Mouse (Mus musculus) embryonic facial prominence, embryonic 14.5 days (tissue): ENCODE measurements around the gene Zbtb25. TPM values are rescaled to one million over a fixed set of nuclear protein-coding genes. Genes with fewer than 3 reads are reported as not detected.

Experiments used
- ATAC-seq: fragments of 200-750 bp; cut with Nextera tagmentation; 2 replicates; pipeline ENCODE4 v1.8.0; 2017; ENCODE audit warnings: low read depth, moderate number of reproducible peaks, moderate TSS enrichment
- DNase-seq: peaks from one replicate; pipeline ENCODE4 v3.0.0-alpha.2; 2015; ENCODE audit warnings: low spot score
- H3K27ac ChIP-seq: fragments of 300-500 bp; sonication (generic); replicated peaks from 2 replicates; pipeline ENCODE4 v1.5.1; 2014; ENCODE audit warnings: low read depth, mild to moderate bottlenecking, low read length, moderate library complexity
- H3K27me3 ChIP-seq: fragments of 300-500 bp; sonication (generic); replicated peaks from 2 replicates; pipeline ENCODE4 v1.6.1; 2014; ENCODE audit warnings: low read length; ENCODE audit not compliant: control insufficient read depth, insufficient read depth
- H3K36me3 ChIP-seq: fragments of 300-500 bp; sonication (generic); 2 replicates; pipeline ENCODE4 v1.6.1; 2014; ENCODE audit warnings: low read length, mixed read lengths; ENCODE audit not compliant: control insufficient read depth, insufficient read depth
- H3K4me1 ChIP-seq: fragments of 300-500 bp; sonication (generic); 2 replicates; pipeline ENCODE4 v1.6.1; 2014; ENCODE audit warnings: antibody characterized with exemption, low read length; ENCODE audit not compliant: control insufficient read depth, insufficient read depth
- H3K4me2 ChIP-seq: fragments of 300-500 bp; sonication (generic); 2 replicates; pipeline ENCODE4 v1.6.1; 2014; ENCODE audit warnings: low read depth, mild to moderate bottlenecking, low read length, moderate library complexity, mixed read lengths
- H3K4me3 ChIP-seq: fragments of 300-500 bp; sonication (generic); 2 replicates; pipeline ENCODE4 v1.5.1; 2014; ENCODE audit warnings: low read depth, mild to moderate bottlenecking, low read length
- H3K9ac ChIP-seq: fragments of 300-500 bp; sonication (generic); 2 replicates; pipeline ENCODE4 v1.6.1; 2014; ENCODE audit warnings: low read depth, mild to moderate bottlenecking, low read length, moderate library complexity, mixed read lengths
- H3K9me3 ChIP-seq: fragments of 300-500 bp; sonication (generic); 2 replicates; pipeline ENCODE4 v1.6.1; 2016; ENCODE audit warnings: low read length; ENCODE audit not compliant: control insufficient read depth
- WGBS: fragments of 180-500 bp; shearing (Covaris S2); extraction: QIAGEN DNeasy Blood & Tissue Kit; methylation state at CpG from one replicate; pipeline ENCODE4 v1.1.7; 2014; 5-methylcytosine and 5-hydroxymethylcytosine counted together
- polyA plus RNA-seq: library from polyadenylated mRNA; unstranded; fragments of >200 nt; fragmentation: Nextera tagmentation; extraction: Ambion mirVana; gene quantifications from 2 replicates; pipeline ENCODE4 v1.2.1, GENCODE M21; 2014

The Zbtb25 gene
- polyA plus RNA-seq, 1 experiment from 2014 or later, result 21.2 TPM

DNA sequence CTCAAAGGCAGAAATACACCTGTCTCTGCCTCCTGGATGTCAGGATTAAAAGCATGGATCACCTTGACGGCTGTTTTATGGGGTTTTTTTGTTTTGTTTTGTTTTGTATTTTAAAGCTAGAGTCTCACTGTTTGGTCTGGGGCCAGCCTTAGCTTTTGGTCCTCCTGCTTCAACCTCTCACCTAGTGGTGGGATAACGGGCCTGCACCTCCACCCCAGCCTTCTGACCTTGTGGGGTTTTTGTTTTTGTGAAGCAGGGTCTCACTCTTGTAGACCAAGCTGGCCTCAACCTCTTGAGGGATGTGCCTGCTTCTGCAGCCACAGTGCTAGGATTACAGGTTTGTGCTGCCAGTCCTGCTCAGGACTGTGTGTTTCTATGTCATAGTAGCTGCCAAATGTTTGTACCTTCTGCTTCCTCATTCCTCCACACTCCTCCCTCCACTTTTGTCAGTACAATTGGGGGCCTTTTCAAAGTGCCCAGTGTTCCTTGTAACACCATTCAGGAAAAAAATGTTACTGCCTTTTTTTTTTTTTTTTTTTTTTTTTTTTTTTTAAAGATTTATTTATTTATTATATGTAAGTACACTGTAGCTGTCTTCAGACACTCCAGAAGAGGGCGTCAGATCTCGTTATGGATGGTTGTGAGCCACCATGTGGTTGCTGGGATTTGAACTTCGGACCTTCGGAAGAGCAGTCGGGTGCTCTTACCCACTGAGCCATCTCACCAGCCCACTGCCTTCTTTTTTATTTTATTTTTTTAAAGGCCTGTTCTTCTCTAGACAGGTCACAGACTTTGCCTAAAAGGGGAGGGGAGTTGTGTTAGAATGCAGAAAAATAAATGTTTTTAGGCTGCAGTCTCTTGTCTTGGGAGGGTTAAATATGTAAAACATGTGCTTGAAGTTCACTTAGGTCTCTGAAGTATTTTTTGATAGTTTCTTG is 3.7 kb upstream of the Zbtb25 start:
- H3K4me2 ChIP-seq, result peak overlapping the region; percentile 82; the same call in 1 of the 2 replicates
- no peaks in the 10 kb centered on the region for H3K27me3 ChIP-seq
- 0 out of 2 replicates have a peak, but pooled peaks cover 5% of the 10 kb centered on the region for H3K36me3 ChIP-seq
- DNase-seq (no peak), ATAC-seq (no peak)
- 77% methylated on average over 5 of the region's 7 CpGs for WGBS
- no peak overlapping the region for H3K27ac ChIP-seq
- H3K4me1 ChIP-seq, result peaks cover 26% of the 10 kb centered on the region
- no peaks in the 10 kb centered on the region for H3K9me3 ChIP-seq
- H3K9ac ChIP-seq, result no peak overlapping the region
- H3K4me3 ChIP-seq, result no peak overlapping the region

DNA sequence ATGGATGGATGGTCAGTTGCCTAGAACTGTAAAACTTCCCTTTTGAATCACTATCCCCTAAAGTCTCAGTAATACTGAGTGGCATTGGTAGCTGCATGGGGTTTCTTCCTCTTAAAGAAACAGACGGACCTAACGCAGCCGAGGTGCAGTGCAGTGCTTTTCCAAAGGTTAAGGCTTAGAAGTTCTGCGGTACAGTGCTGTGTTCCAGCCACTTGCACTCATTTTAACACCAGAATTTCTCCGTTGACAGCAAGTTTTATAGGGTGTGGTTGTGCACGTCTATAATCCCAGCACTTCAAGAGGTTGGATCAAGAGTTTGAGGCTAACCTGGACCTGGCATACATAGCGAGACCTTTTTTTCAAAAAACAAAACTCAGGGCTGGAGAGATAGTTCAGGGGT is 2.6 kb upstream of the Zbtb25 start:
- H3K36me3 ChIP-seq, result no peaks in the 10 kb centered on the region
- WGBS, result 36% methylated on average over 7 of the region's 7 CpGs

DNA sequence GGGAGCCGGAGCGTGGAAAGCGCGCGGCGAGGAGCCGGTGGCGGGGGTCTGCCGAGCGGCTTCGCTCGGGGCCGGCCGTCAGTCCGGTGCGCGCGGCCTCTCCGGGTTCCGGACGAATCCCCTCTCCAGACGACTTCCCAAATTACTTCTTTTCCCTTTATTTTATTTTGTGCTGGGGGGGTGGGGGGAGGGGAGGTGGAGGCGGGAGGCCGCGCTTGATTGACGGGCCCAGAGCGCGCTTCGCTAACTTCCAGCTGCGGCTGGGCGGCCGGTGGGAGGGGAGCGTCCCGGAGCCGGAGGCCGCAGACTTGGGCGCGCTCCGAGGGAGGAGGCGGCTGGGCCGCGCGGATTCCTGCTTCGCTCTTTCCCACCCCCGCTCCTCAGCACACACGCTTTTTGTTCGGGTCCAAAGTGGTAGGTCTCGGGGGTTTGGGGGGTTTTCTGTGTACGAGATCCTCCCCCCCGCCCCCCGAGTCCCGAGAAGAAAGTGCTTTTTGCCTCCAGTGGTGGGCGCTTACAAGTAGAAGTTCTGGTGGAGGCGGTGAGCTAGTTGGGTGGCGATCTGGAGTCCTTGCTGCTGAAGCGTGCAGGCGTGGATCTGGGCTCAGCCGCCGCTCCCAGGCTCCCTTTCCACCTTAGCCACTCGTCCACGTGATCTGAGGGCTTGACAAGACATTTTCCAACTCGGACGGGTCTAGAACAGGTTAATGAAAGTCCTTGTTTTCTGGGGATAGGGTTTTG is 1.6 kb upstream of the Zbtb25 start:
- Histone ChIP-seq H3K4me2 (peak overlapping the region; percentile 82), H3K9me3 (no peaks in the 10 kb centered on the region), H3K4me3 (peak overlapping the region; percentile 99), H3K36me3 (no peaks in the 10 kb centered on the region), H3K4me1 (peaks cover 39% of the 10 kb centered on the region), H3K27me3 (no peaks in the 10 kb centered on the region), H3K27ac (peak overlapping the region; percentile 100), H3K9ac (peak overlapping the region; percentile 99)
- peak; percentile 94 for DNase-seq
- WGBS, result under 1% methylated on average over 48 of the region's 63 CpGs
- ATAC-seq, result peak; percentile 70

More for the DNA sequence above, 2.6 kb upstream of the Zbtb25 start:
- no peaks in the 10 kb centered on the region for H3K9me3 ChIP-seq
- peak overlapping the region; percentile 99 for H3K4me3 ChIP-seq
- H3K4me2 ChIP-seq, result peak overlapping the region; percentile 82
- H3K27me3 ChIP-seq, result no peaks in the 10 kb centered on the region
- H3K4me1 ChIP-seq, result peaks cover 36% of the 10 kb centered on the region
- ATAC-seq (no peak), DNase-seq (no peak)
- H3K27ac ChIP-seq, result no peak overlapping the region
- H3K9ac ChIP-seq, result peak overlapping the region; percentile 99

DNA sequence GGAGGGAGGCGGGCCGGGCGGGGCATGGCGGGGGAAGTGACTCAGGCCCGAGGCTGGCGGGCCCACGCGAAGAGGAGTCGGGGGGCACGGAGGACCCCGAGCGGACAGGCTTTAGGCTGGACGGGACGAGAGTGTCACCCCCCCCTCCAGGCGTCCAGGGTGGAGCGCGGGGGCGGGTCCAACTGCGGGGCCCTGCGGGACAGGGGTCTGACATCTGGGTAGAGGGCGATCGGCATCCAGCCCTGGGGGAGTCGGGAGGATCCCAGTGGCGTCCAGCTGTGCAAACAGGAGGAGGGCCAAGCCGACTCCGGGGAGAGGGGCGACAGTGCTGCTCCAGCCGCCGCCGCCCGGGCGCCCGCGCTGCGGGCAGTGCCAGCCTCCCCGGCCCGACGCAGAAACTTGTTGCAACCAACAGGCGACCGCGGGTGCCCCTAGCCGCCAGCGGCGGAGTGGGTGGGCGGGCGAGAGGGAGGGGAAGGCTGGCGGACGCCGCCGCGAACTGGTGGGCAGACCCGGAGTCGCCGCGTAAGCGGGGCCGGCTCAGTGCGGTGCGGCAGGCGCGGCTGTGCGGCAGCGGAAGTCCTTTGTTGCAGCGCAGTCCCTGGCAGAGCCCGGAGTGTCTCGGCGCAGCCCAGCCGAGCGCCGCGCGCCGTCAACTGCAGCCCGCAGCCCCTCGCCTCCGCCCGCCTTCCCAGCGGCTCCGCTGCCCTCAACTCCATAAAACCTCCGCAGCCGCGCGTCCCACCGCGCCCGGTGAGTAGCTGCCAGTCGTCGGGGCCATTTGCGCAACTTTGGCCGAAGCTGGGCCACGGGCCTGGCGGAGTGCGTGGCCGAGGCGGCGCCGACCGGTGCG is 802 bp upstream of the Zbtb25 start, which contains the start of gene Zbtb1:
Gene Zbtb1, plus strand, starts transcription at position 289 of the 853 bp plus-strand sequence.
- H3K27ac ChIP-seq, result peak within 1 kb of the TSS; percentile 100
- peak within 1 kb of the TSS; percentile 99 for H3K9ac ChIP-seq
- peak; percentile 86 for DNase-seq
- no peaks in the 10 kb centered on the region for H3K27me3 ChIP-seq
- ATAC-seq, result peak; percentile 67
- H3K4me2 ChIP-seq, result peak within 1 kb of the TSS; percentile 82
- H3K4me3 ChIP-seq, result peak within 1 kb of the TSS; percentile 99
- no peaks in the 10 kb centered on the region for H3K9me3 ChIP-seq
- peaks cover 39% of the 10 kb centered on the region for H3K4me1 ChIP-seq
- H3K36me3 ChIP-seq, result no peaks in the 10 kb centered on the region
- 0% methylated on average over 22 of the region's 99 CpGs for WGBS

DNA sequence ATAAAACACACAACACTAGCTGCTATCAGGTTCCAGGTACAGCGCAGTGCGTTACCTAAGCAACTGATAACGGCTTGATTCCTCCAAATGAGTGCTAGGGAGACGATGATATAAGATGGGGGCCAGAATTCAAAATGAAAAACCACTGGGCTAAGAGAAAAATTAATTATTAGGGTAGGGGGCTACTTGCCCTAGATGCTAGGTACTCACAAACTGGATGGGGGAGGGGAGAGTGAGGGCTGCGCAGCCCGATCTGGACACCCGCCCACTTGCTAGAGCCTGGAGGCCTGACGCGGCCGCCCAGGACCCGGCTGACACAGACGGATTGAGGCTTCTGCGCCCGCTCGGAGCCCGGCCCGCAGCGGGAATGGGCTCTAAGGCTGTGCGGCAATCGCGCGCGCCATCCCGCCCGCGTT is 604 bp downstream of the Zbtb25 start:
- no peaks in the 10 kb centered on the region for H3K27me3 ChIP-seq
- peak overlapping the region; percentile 99 for H3K9ac ChIP-seq
- H3K9me3 ChIP-seq, result no peaks in the 10 kb centered on the region
- H3K36me3 ChIP-seq, result no peaks in the 10 kb centered on the region
- under 1% methylated on average over 13 of the region's 26 CpGs for WGBS
- peaks cover 34% of the 10 kb centered on the region for H3K4me1 ChIP-seq
- H3K4me3 ChIP-seq, result peak overlapping the region; percentile 99
- peak overlapping the region; percentile 82 for H3K4me2 ChIP-seq
- DNase-seq (peak; percentile 70), ATAC-seq (peak; percentile 20)
- peak overlapping the region; percentile 100 for H3K27ac ChIP-seq

DNA sequence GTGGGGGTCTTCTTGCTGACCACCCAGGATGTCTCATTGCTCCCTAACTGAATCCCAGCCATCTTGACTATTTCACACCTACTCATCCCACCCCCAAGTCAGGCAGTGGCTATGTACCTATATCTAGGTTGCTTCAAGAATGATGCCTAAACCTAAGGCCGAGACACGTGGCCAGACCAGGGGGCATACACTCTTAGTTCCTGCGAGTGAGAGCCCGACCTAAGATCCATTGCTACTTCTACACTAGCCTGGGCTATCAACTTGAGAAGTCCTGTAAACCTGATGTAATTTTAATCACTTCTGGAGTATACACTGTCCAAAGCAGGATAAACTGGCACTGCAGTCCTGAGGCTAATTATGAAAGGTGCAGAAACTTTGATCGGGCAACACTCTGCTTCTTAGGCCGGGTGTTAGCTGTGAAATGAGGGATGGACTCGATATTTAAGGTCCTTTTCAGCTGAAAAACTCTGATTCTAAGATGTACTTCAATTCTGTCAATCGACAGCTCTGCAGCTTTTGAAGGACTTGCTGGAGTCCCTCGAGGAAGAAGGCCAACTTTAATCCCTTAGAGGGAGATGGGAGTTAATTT is 1.1 kb downstream of the Zbtb25 start:
- peak overlapping the region; percentile 82 for H3K4me2 ChIP-seq
- ATAC-seq (no peak), DNase-seq (no peak)
- H3K9ac ChIP-seq, result peak overlapping the region; percentile 99
- no peaks in the 10 kb centered on the region for H3K36me3 ChIP-seq
- no peaks in the 10 kb centered on the region for H3K9me3 ChIP-seq
- WGBS, result 9% methylated on average over 9 of the region's 9 CpGs
- peak overlapping the region; percentile 99 for H3K4me3 ChIP-seq
- H3K4me1 ChIP-seq, result peaks cover 31% of the 10 kb centered on the region
- H3K27me3 ChIP-seq, result no peaks in the 10 kb centered on the region
- H3K27ac ChIP-seq, result peak overlapping the region; percentile 100

DNA sequence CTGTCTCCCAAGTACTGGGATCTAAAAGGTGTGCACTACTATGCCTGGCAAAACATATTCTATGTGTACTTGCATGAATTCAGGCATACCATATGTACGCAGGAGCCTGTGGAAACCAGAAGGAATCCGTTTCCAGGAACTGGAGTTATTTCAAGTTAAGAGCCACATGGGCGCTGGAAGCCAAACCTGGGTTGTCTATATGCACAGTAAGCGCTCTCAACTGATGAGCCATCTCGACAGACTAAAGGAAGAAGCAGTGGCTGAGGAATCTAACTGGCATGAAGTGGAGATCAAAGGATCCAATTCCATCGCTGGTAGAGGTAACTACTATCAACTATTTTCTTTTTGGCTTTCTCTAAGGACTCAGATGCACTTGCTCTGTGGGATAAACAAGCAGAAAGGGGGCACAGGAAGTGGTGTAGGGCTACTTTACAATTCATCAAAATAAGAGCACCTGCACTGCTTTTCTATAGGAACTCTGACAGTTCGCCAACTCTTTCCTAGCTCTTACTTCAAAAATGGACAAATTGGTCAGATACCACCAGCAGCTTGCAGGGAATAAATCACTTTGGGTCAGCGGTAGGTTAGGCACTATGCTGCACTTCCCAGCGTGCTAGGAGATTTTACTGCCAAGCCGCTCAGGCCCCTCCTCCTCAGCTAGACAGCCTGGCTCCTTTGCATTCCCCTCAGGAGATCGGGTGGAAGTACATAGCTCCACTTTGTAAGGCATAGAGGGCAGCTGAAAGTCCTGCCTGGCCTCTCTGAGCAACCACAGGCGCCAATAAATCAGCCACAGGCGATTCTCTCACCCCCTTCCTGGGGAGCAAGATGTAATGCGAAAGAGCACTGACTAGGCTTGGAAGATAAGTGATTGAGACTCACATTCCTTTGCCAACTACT is 2.1 kb downstream of the Zbtb25 start:
- Histone ChIP-seq H3K4me1 (peaks cover 23% of the 10 kb centered on the region), H3K9ac (peak overlapping the region; percentile 99), H3K9me3 (no peaks in the 10 kb centered on the region), H3K27ac (peak overlapping the region; percentile 35; the same call in 1 of the 2 replicates), H3K4me2 (peak overlapping the region; percentile 82), H3K27me3 (no peaks in the 10 kb centered on the region), H3K36me3 (no peaks in the 10 kb centered on the region), H3K4me3 (peak overlapping the region; percentile 99)
- DNase-seq, result peak; percentile 65
- 21% methylated on average over 14 of the region's 14 CpGs for WGBS
- no peak for ATAC-seq
